Mouse (Mus musculus) cerebellum, adult 9-11 months (tissue): ENCODE measurements around the gene Ahnak.
A peak's percentile ranks its signal among the peaks of the same experiment; 100 is the strongest.
"Not testable (repeated sequence)": the region's sequence is repeated elsewhere in the genome, so short reads cannot be mapped to it uniquely, and the experiment has no call there.

Source experiments
- DNase-seq: peaks from one replicate; pipeline ENCODE4 v3.0.0; 2022

Ahnak gene

DNA sequence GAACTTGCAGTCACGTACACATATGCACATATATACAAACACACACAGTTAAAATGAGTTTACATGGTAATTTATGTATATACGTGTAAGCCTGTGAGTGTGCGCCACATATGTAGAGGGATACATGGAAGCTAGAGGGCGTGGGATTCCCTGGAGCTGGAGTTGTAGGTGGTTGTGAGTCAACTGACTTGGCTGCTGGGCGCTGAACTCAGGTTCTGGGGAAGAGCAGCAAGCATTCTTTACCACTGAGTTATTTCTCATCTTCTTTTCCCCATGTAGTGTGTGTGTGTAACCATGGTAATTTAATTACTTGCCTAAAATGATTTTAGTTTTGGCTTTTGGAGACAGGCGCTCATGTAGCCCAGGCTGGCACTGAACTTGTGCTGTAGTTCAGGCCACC, 7.5 kb downstream of the Ahnak start:
- no peak for DNase-seq

DNA sequence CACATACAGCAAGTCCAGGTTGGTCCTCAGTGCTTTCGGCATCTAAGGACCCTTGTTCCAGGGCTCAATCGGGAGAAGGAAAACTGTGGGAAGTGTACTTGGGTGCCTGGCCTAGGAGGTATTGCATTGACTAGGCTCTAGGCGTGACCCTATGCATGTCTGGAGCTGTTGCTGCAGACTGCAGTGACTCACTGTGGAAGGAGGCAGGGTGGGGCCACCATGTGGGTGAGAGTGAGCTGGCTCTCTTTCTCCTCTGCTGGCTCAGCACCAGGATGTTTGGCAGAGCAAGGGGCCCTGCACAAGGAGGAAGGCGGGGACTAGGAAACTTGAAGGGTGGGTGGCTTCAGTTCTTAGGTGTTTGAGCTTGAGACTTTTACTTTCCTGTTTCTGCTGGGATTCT, 8.5 kb downstream of the Ahnak start:
- DNase-seq, result no peak

- DNase-seq, result no peak
Observed at GRCm38 (mm10) chr19:8998546-8998945, 9.5 kb downstream of the Ahnak start.

GRCm38 (mm10) chr19:8999223-8999622, 10.1 kb downstream of the Ahnak start:
- DNase-seq, result no peak

GRCm38 (mm10) chr19:9006915-9007314, 17.8 kb downstream of the Ahnak start:
- DNase-seq, result not testable (repeated sequence)

GRCm38 (mm10) chr19:9019298-9019697, 30.2 kb downstream of the Ahnak start:
- no peak for DNase-seq

- DNase-seq, result peak; percentile 5
Observed at GRCm38 (mm10) chr19:9023021-9023778, 34.1 kb downstream of the Ahnak start.

GRCm38 (mm10) chr19:9025562-9026257, 36.6 kb downstream of the Ahnak start:
- DNase-seq, result no peak

- DNase-seq, result peak; percentile 9
Observed at GRCm38 (mm10) chr19:9026634-9027033, 37.5 kb downstream of the Ahnak start.

- DNase-seq, result no peak
Observed at GRCm38 (mm10) chr19:9027795-9028194, 38.7 kb downstream of the Ahnak start.

DNA sequence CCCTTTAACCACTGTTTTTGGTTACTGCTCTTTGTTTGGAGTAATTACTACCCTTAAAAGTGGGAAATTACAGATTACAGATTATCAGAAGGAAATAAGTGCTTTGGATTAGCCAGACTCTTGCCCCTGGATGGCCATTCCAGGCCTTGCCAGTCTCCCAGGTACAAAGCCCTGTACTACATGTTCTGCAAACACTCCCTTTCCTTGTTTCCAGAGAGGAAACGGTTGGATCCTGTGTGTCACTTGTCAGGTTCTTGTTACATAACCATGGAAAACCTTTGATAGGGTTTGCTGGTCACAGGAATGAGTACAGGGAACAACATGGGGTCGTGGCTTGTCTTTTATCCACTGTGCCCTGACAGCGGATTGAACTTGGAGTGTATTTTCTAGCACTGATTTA, 39.3 kb downstream of the Ahnak start:
- DNase-seq, result no peak

GRCm38 (mm10) chr19:9029640-9030262, 40.7 kb downstream of the Ahnak start:
- peak; percentile 11 for DNase-seq

DNA sequence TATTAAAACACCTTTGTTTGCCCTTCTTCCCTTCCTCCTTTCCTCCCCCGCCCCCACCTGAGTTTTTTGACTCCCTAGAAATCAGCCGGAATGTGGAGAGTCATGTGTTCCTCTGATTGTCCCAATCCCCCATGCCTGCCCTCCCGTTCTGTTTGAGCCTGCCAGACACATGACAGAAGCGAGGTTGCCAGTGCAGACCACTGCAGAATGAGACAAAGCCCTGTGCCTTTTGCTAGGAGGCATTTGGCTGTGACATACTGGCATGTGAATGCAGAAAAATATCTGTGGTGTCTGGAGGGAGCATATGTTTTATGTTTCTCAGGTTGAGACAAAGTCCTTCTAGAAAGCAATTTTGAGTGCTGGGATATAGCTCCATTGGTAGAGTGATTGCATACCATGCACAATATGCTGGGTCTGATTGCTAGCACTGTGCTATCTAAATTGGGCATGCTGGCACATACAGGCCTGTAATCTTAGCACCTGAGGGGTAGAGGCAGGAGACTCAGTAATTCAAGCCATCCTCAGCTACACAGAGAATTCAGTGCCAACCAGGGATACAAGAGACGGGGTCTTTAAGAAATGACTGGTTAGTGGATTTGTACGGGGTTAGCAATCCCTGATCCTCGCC, 43.5 kb downstream of the Ahnak start:
- DNase-seq, result no peak

- DNase-seq, result no peak
Observed at GRCm38 (mm10) chr19:9033412-9034340, 44.6 kb downstream of the Ahnak start.

GRCm38 (mm10) chr19:9034480-9034879, 45.4 kb downstream of the Ahnak start:
- no peak for DNase-seq

DNA sequence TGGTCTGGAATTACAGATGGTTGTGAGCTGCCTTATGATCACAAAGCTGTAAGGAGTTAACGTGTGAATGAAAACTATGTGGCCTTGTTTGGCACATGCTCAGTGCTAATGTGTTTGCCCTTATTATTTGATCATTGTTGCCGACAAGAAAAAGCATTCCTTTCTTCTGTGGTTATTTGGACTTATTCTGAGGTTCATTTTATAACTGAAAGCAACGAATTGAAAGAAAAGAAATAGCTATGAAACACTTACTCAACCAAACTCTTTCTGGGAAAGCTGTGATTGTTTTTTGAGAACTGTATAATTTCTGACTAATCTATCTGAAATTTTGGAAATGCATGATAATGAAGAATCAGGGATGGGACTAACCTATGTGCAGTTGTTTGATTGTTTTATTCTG, 46.0 kb downstream of the Ahnak start:
- no peak for DNase-seq

DNA sequence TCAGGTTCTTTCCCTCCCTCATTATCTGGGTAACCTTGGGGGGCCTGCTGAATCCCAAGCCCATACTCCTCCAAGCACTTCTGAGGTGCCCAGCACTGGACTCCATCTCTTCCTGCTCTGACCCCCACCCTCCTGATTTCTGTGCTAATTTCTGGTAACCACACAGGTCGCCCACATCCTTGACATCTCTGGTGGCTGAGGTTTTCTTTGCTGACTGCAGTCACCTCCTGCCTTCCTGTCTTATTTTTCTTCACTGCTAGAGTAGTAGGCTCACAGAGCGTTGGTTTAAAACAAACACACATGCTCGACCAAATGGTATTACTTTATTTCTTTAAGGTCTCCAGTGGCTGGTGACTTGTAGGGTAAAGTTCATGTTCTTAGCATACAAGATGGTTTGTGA, 49.1 kb downstream of the Ahnak start:
- DNase-seq, result no peak

- DNase-seq, result no peak
Observed at GRCm38 (mm10) chr19:9039266-9039665, 50.2 kb downstream of the Ahnak start.

GRCm38 (mm10) chr19:9039928-9040327, 50.8 kb downstream of the Ahnak start:
- DNase-seq, result no peak

- DNase-seq, result no peak
Observed at GRCm38 (mm10) chr19:9040649-9041048, 51.6 kb downstream of the Ahnak start.

DNA sequence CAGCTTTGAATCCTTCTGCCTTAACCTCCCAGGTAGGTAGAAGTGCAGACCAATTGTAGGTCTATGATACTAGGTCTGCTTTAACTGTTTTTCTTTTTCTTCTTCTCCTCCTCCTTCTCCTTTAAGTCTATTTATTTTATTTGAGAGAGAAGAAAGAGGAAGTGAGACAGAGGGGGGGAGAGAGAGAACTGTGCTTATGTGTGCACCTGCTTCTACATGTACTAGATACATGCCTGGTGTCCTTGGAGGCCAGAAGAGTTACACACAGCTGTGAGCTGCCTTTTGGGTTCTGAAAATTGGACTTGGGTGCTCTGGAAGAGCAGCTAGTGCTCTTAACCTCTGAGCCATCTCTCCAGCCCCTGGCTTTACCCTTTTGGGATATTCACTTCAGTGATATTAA, 52.0 kb downstream of the Ahnak start:
- no peak for DNase-seq

DNA sequence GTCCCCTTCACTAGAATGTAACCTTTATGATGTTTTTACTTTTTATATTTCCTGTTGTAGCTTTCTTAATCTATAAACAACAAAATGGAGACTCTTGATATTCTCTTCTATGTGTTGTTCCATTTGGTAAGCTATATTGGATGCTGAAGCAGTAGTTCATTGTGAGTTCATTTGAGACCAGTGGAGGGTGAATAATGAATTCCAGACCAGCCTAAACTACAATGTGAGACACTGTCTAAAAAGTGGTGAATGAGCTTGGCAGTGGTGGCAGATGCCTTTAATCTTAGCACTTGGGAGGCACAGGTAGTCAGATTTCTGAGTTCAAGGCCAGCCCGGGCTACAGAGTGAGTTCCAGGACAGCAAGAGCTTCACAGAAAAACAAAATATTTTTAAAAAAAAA, 54.0 kb downstream of the Ahnak start:
- no peak for DNase-seq
